Mouse (Mus musculus): ENCODE data around the gene Gm21834.

Gm21834 gene

GRCm38 (mm10) chr17:57742119-57742518, at the start of gene Gm21834:
TSS of gene Gm21834 (minus strand) at chr17:57742219.
- DNase-seq, result no peak

- DNase-seq, result no peak
Measured at GRCm38 (mm10) chr17:57788161-57788799, 46.3 kb upstream of the Gm21834 start.

GRCm38 (mm10) chr17:57770904-57771303, 28.9 kb upstream of the Gm21834 start:
- peak; percentile 5 for DNase-seq

GRCm38 (mm10) chr17:57768622-57769610, 26.9 kb upstream of the Gm21834 start, which contains the start of gene Cntnap5c:
TSS of gene Cntnap5c (plus strand) at chr17:57769570.
- DNase-seq, result peak; percentile 0

- DNase-seq, result no peak
Measured at GRCm38 (mm10) chr17:57767306-57767705, 25.3 kb upstream of the Gm21834 start.

- DNase-seq, result no peak
Measured at GRCm38 (mm10) chr17:57758033-57758432, 16.0 kb upstream of the Gm21834 start.

GRCm38 (mm10) chr17:57694791-57695190, 47.2 kb downstream of the Gm21834 start:
- no peak for DNase-seq
